Mouse (Mus musculus): ENCODE results near the gene Gm49368. TPM values are rescaled to one million over a fixed set of nuclear protein-coding genes. Genes with fewer than 3 reads are reported as not detected.

Gm49368 gene
- total RNA-seq, 2 experiments from 2014 or later: not detected

GRCm38 (mm10) chr7:128114371-128115105 lies 52.1 kb downstream of the Gm49368 start:
- no peak overlapping the region for H3K27ac ChIP-seq
- no peak for DNase-seq
- intact Hi-C loops (cut with DNase I): no loop called here
- H3K4me3 ChIP-seq: no peak overlapping the region
- TF ChIP-seq CTCF (IDR thresholded peaks at IDR 0.05): no peak

GRCm38 (mm10) chr7:128115211-128115958 lies 52.9 kb downstream of the Gm49368 start:
- no peak for DNase-seq
- intact Hi-C loops (cut with DNase I): no loop called here
- no peak for TF ChIP-seq CTCF (IDR thresholded peaks at IDR 0.05)
- H3K27ac ChIP-seq: no peak overlapping the region
- no peak overlapping the region for H3K4me3 ChIP-seq

GRCm38 (mm10) chr7:128116396-128116795 lies 53.9 kb downstream of the Gm49368 start:
- intact Hi-C loops (cut with DNase I): no loop called here
- TF ChIP-seq CTCF (IDR thresholded peaks at IDR 0.05): no peak
- DNase-seq: no peak
- Histone ChIP-seq H3K4me3 (no peak overlapping the region), H3K27ac (no peak overlapping the region)

GRCm38 (mm10) chr7:128119726-128120490 lies 57.4 kb downstream of the Gm49368 start:
- intact Hi-C loops (cut with DNase I): no loop called here
- DNase-seq: no peak
- TF ChIP-seq CTCF (IDR thresholded peaks at IDR 0.05): no peak
- no peak overlapping the region for H3K4me3 ChIP-seq
- no peak overlapping the region for H3K27ac ChIP-seq

- no peak within 1 kb of the TSS for H3K27ac ChIP-seq
- no peak for DNase-seq
- no peak for TF ChIP-seq CTCF (IDR thresholded peaks at IDR 0.05)
- intact Hi-C loops (cut with DNase I): no loop called here
- H3K4me3 ChIP-seq: no peak within 1 kb of the TSS
Observed at GRCm38 (mm10) chr7:128128741-128129720, 66.5 kb downstream of the Gm49368 start, which contains the start of gene Itgax. Itgax (plus strand) TSS chr7:128129547.

- H3K4me3 ChIP-seq: no peak overlapping the region
- DNase-seq: no peak
- intact Hi-C loops (cut with DNase I): no loop called here
- TF ChIP-seq CTCF (IDR thresholded peaks at IDR 0.05): no peak
- no peak overlapping the region for H3K27ac ChIP-seq
Observed at GRCm38 (mm10) chr7:128132148-128132547, 69.7 kb downstream of the Gm49368 start.

GRCm38 (mm10) chr7:128133596-128133995 lies 71.1 kb downstream of the Gm49368 start:
- no peak for DNase-seq
- Histone ChIP-seq H3K4me3 (no peak overlapping the region), H3K27ac (no peak overlapping the region)
- no peak for TF ChIP-seq CTCF (IDR thresholded peaks at IDR 0.05)
- intact Hi-C loops (cut with DNase I): no loop called here

- no peak overlapping the region for H3K27ac ChIP-seq
- no peak for DNase-seq
- no peak for TF ChIP-seq CTCF (IDR thresholded peaks at IDR 0.05)
- intact Hi-C loops (cut with DNase I): no loop called here
- no peak overlapping the region for H3K4me3 ChIP-seq
Observed at GRCm38 (mm10) chr7:128136927-128137326, 74.4 kb downstream of the Gm49368 start.

GRCm38 (mm10) chr7:128139611-128140010 lies 77.1 kb downstream of the Gm49368 start:
- intact Hi-C loops (cut with DNase I): no loop called here

GRCm38 (mm10) chr7:128150970-128151369 lies 88.5 kb downstream of the Gm49368 start:
- DNase-seq: no peak

More at GRCm38 (mm10) chr7:128139611-128140010, 77.1 kb downstream of the Gm49368 start:
- DNase-seq: no peak
- Histone ChIP-seq H3K27ac (no peak overlapping the region), H3K4me3 (no peak overlapping the region)
- no peak for TF ChIP-seq CTCF (IDR thresholded peaks at IDR 0.05)

GRCm38 (mm10) chr7:128154076-128154475 lies 91.6 kb downstream of the Gm49368 start, which contains the start of gene Itgad:
Itgad (plus strand) TSS chr7:128154376.
- DNase-seq: no peak
- intact Hi-C loops (cut with DNase I): no loop called here
- no peak for TF ChIP-seq CTCF (IDR thresholded peaks at IDR 0.05)
- H3K27ac ChIP-seq: no peak within 1 kb of the TSS
- H3K4me3 ChIP-seq: no peak within 1 kb of the TSS

More at GRCm38 (mm10) chr7:128150970-128151369, 88.5 kb downstream of the Gm49368 start:
- intact Hi-C loops (cut with DNase I): no loop called here
- no peak overlapping the region for H3K27ac ChIP-seq
- H3K4me3 ChIP-seq: no peak overlapping the region
- no peak for TF ChIP-seq CTCF (IDR thresholded peaks at IDR 0.05)

Measured in gastrocnemius, adult 2 months (tissue).